Mouse (Mus musculus): ENCODE results near the gene Aldh3a1.
A peak's percentile ranks its signal among the peaks of the same experiment; 100 is the strongest.

The Aldh3a1 gene

DNA sequence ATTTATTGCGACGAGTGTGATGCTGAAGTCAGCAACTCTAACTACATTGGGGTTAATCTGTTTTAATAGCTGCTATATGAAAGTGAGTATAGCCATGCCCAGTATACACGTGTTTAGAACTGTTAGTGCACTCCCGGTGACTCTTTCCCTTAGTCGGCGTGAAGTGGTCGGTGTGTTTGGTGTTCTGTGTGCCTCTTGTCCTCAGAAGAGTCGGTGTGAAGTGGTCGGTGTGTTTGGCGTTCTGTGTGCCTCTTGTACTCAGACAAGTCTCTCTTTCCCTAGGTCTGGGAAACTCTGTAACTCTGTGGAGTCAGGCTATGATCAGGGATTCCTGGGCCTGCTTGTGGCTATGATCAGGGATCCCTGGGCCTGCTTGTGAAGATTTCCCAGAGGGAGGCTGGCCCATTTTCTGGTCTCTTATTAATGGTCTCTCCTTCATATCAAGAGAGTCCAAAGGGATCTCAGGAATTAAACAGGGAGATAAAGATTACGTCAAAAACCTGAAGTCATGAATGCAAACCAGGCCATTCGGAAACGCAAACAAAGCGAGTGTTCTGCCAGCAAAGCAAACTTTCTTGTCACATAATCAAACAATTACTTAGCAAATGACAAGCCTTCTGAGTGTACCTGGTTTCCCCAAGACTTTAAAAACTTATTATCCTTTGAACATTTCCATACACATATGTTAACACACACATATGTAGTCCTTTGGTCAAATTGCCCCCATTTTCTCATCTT lies 10.6 kb upstream of the Aldh3a1 start:
- no peak for DNase-seq (ENCODE audit: low spot score in 2 of 2)

DNA sequence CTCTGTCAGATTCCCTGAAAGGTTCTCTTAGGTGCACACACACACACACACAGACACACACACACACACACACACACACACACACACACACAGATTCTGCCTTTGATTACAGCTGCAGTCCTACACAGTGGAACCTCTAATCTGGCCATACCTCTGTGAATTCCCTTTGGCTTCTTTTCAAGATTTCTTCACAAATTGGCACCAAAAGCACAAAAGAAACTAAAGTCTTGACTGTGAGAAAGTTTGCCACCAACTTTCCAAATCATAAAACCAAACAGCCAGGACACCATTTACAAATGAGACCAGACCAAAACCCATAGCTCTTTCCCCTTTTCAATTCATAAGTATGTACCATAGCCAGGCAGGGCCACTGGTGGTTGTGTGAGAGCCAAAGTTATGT lies 9.4 kb upstream of the Aldh3a1 start:
- no peak for DNase-seq (ENCODE audit: low spot score in 2 of 2)

DNA sequence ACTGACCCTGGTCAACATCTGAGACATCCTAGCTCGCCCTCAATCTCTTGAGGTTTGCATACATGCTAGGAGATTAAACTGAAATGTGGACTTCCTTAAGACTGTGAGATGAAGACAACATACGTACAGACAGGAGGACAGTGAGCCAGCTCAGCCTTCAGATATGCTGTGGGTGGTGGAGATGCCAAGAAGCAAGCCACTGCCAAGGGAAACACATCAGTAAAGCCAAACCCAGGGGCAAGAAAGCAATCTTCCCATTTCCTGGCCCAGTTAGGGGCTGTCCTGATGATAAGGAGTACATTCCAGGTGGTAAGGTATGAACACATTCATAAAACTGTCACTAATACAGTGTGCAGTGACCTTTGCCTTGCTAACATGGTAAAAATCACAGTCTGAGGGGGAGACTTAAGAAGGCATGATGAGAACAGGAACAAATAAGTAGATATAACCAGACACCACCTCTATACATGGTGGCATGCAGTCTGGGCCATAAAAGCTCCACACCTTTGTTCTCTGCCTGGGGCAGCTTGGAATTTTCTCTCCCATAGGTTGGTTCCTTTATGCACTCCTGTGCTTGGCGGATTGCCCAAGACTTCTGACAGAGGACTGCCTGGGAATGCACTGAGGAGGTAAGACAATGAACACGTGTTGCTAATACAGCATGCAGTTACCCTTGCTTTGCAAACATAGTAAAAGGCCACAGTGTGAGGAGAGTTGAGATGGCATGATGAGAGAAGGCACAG lies 7.5 kb upstream of the Aldh3a1 start:
- no peak for DNase-seq (ENCODE audit: low spot score in 2 of 2)

DNA sequence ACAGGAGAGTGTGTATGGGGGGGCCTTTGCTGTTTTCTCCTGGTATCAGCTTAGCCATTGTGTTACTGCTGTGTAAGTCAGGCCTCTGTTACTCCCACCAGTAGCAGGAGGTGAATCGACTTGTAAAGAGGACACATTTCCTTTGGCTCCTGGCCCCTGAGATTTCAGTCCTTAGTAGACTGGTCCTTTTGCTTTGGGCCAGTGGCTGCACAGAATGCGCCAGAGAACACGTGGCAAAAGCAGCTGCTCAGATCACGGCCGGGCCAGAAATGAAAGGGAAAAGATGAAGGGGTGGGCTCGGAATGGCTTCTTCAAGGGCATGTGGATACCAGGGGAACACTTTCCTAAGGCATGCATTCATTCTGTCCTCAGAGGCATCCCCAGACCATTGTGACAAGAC lies 5.2 kb upstream of the Aldh3a1 start:
- DNase-seq (ENCODE audit: low spot score in 2 of 2): no peak

DNA sequence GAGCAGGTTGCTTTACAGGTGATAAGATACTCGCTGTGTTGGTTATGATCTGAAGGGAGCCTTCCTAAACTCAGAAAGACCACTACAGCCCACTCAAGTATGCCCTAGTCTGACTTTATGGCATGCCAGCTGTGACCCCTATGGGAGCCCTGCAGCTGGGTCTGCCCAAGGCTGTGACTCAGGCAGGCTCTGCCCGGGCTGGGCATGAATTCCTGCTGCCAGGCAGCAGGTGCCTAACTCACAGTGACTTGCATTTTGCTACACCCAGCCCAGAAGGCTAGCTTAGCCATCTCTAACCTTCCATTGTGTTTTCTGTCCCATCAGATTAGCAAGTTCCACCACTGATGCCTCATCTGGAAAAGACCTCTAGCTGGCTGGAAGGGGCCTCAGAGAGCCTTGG lies 4.5 kb upstream of the Aldh3a1 start:
- no peak for DNase-seq (ENCODE audit: low spot score in 2 of 2)

DNA sequence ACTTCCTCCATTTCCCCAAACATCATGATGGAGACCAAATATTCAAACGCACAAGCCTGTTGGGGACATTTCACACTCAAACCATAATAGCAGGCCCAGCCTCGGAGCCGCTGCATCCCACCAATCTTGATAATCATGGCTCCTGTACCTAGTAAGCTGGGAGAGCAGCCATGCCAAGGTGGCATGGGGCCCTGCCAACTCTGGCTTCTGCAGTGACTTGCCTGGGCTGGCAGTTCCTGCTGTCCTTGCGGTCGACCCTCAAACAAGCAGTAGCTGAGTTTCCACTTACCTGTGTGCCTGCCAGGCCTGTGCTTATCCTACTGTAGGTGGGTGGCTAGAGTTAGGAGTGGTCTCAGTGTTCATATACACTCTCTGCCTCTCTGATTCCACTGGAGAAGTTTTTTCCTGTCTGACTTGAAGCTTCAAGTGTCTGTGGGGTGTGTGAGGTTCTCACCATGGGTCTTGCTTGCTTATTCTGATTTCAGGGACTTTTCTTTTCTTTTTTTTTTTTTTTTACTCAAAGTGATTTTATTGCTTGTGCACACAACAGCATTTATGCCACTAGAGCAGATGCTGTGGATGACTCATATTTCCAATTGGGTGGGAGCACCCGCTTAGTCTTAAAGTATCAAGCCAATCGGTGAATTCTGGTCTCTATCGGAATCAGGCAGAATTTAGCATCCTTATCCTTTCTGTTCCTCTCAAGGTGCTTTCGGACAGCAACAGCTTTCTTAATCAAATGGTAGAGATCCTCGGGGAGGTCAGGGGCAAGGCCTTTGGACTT lies 2.0 kb upstream of the Aldh3a1 start:
- DNase-seq (ENCODE audit: low spot score in 2 of 2): no peak

DNA sequence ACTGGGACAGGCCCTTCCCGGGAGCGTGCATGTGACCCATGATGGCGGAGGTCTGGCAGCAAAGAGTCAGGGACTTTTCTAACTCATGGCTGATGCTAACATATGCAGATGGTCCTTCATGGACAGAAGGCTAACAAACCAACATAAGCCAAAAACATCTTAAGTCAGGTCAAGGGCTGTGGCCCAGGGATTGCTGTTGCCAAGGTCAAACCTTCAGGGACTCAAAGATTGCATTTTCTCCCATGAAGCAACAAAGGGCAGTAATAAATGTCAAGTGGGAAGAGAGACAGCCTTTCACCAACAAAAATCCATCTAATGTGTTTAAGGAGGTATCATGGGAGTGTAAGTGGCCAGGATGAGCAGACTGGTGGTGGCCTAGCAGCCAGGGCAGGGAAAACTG lies 1.2 kb upstream of the Aldh3a1 start:
- DNase-seq (ENCODE audit: low spot score in 2 of 2): no peak

DNA sequence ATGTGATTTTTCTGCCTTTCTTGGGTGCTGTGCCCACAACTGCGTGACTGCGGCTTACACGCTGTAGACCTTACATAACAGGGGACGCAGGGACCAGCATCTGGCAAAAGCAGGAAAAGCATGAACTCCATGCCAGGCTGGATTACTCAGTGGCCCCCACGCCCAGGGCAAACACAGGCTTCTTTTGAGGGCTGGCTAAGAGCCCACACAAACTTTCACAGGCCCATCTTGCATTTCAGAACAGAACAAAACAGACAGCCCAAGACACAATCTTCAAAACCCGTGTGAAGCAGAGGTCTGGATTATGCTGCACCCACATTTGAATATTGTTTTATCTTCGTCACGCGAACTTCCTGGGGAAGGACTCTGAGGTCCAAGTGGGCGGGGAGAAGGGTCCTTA lies 979 bp downstream of the Aldh3a1 start:
- no peak for DNase-seq (ENCODE audit: low spot score in 2 of 2)

DNA sequence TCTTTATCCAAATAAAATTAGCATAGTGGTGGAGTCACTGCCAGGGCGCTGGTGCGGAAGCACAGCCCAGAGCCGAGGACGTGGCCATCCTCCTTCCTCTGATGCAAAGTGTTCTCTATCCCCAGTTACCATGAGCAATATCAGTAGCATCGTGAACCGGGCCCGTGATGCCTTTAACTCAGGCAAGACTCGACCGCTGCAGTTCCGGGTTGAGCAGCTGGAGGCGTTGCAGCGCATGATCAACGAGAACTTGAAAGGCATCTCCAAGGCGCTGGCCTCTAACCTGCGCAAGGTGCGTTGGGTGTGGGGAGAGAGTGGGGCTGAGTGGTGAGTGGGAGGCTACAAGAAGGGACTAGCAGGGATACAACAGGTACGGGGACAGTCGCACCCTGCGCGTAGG lies 4.8 kb downstream of the Aldh3a1 start:
- no peak for DNase-seq (ENCODE audit: low spot score in 2 of 2)

DNA sequence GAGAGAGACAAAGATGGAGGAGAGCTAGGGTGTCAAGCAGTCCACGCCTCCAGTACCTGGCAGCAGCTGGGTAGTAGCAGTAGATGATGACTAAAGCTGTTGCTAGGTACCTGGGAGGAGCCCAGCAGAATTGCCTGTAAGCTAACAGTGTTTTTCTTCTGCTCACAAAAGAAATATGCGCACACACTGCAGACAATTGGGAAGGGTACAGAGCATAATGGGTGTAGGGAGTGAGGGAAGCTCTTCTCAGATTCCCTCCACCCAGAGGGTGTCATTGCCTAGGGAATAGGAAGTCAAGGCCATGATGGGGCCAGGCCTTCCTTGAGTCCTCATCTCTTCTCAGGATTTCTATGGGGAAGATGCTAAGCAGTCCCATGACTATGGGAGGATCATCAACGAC lies 8.6 kb downstream of the Aldh3a1 start:
- no peak for DNase-seq (ENCODE audit: low spot score in 2 of 2)

DNA sequence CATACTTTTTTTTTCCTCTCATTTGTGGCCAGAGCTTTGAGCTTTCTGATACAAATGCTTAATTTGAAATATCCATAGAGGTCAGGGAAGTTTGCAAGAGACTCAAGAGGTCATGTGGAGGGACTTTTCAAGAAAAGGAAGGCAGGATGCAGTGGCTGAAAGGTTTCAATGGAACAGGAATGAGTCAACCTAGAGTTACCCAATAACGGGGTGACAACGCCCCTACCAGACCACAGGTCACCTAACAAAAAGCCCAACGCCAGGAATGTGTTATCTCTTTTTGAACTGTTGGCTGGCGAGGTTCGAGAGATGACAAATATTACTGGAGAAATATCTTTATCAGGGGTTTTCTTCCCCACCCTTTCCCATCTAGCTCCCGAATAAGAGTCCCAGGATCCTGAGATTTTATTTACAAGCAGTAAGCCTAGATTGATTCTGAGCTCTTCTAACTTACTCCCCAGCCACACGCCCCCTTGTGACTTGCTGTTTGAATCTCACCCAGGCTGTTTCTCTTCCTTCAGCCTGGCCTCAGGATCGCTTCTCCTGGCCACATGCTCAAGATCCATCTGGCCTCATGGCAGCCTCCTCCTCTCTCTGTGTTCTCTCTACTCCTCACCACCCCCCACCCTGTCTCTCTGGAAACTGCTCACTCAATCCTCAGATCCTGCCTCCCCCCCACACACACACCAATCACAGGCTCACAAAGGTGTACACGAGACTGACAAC lies 13.0 kb downstream of the Aldh3a1 start:
- peak in 1 of 2 experiments; percentile 15 for DNase-seq (ENCODE audit: low spot score in 2 of 2)

DNA sequence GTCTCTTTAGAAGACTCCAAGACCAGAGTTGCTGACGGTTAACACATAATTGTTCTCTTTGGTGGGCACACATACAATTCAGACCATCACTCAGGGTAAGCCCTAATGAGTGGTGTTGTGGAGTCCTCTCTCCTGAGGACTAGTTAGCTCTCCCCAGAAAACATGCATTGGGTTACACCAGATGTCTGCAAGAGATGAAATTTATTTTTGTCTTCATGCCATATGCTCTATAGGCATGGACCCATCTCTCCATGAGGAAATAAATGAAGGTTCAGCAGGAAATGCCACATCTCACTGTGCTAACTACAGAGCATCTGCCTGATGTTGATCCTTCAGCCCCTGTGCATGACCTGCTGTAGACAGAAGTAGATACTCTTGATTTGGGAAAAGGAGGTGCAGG lies 14.7 kb downstream of the Aldh3a1 start:
- DNase-seq (ENCODE audit: low spot score in 2 of 2): no peak

DNA sequence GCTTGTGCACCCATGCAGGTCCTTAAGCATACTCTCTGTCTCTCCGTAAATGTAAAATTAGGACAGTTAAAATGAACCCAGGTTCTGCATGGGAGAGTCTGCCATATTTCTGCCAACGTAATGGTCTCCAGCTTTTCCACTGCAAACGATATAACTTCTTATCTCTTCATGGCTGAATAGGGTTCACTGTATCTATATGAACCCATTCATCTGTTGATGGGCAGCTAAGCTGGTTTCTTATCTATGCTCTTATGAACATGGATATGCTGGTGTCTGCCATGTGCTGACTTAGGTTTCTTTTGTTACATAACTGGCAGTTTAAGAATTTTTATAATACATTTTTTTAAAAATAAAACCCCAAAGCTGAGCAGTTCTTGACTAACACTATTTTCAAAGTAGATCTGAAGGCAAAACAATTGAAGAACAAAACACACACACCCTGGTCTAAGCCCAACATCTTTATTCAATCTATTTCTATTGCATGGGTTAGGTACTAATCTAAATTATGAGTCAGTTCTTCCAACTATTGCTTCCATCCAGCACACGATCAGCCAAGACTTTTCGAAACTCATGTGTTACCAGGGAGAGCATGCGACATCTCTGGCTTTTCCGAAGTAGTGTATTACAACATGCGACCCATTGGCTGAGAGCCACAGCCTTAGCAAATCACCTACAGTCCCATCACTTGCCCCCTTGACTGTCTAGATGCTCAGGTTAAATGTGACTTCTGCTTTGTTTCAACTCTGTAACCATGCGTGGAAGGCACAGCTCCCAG lies 15.8 kb downstream of the Aldh3a1 start:
- no peak for DNase-seq (ENCODE audit: low spot score in 2 of 2)

DNA sequence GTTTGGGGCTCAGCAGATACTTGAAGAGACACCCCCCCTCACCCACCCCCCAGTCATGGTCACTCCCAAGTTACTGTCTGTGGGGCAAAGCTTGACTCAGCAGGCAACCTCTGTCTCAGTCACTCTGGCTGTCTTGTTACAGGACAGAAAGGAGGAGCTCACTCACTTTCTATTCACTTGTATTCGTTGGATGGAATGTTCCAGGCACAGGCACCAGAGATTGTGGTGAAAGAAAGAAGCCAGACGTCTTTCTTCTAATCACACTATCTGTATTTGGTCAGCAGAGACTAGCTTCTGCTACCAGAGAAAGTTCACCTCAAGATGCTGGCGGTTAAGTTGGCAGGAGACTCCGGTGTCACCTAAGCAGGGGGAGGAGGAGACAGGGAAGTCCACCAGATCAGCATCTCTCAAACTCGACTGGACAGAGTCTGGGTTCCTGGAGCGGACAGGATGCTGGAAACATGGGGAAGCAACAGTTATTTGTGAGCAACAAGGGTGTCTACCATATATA lies 17.0 kb downstream of the Aldh3a1 start:
- no peak for DNase-seq (ENCODE audit: low spot score in 2 of 2)

DNA sequence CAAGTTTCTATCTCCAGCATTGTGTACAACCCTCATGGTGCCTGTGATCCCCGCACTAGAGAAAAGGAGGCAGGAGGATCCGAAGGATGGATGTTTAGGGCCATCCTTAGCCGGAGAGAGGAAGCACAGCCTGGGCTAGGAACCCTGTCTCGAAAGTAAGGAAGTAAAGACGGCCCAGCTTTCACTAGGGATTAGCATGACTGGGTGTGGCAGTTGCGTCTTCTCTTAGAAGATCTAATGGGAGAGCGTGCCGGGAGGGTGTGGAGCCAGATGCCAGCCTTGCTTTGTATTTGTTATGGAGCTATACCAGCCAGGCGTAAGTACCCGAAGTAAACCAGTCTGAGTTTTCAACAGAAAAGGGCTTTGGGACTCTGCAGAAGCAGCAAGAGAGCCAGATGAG lies 17.6 kb downstream of the Aldh3a1 start:
- DNase-seq (ENCODE audit: low spot score in 2 of 2): no peak

DNA sequence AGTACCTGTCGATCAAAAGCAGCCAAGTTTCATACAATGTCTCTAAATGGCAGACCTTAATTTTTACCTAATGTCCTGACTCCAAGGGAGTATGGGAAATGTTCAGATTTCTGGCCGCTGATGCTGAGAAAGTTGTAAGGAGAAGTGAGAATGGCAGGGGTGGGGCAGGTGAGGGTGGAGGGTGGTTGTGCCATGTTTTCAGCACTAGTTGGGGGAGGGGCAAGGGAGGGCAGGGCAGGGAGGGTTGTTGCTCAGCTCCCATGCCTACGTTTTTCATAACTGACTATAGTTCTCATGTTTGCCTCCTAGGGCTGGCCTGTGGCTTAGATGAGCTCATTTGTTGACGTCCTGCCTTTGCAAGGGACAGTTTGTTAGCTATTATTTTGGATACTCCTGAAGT lies 18.2 kb downstream of the Aldh3a1 start:
- no peak for DNase-seq (ENCODE audit: low spot score in 2 of 2)

DNA sequence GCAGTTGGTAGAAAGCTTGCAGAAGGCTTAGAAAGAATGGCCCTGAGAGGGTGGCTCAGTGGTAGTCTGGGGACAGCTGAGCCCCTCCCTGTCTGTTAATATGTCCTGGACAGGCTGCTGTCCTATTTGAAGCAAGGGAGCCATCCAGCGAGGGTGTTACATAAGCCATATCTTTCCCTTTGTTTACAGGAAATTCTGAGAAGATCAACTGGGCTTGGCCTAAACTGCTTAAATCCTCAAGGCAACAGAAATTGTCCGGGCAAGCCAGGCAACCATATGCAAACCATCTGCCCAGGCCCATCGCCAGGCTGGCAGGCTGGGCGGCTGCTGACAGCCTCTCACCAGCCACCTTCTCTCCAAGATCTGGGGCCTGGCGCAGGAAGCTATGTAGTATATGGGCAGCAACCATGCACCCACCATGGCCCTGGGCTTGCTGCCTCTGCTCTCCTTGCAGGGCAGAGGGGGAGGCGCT lies 18.6 kb downstream of the Aldh3a1 start:
- DNase-seq (ENCODE audit: low spot score in 2 of 2): peak in 1 of 2 experiments; percentile 83

DNA sequence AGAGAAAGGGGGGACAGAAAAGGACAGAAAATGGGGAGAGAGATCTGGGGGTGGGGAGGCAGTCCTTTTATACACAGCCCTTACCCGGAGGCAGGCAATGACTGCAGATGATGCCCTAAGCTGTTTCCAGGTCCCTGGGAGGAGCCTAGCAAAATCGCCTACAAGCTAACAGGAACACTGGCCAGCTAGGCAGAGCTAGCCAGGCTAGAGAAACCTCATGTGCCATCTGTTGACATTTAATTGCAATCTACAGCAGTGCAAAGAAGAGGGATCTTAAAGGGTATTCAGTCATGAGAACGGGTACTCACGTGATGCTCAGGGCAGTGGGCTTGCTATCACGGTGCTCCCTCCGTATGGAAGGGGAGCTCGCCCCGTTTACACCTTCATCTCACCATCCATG lies 20.5 kb downstream of the Aldh3a1 start:
- DNase-seq (ENCODE audit: low spot score in 2 of 2): peak in 1 of 2 experiments; percentile 20

DNA sequence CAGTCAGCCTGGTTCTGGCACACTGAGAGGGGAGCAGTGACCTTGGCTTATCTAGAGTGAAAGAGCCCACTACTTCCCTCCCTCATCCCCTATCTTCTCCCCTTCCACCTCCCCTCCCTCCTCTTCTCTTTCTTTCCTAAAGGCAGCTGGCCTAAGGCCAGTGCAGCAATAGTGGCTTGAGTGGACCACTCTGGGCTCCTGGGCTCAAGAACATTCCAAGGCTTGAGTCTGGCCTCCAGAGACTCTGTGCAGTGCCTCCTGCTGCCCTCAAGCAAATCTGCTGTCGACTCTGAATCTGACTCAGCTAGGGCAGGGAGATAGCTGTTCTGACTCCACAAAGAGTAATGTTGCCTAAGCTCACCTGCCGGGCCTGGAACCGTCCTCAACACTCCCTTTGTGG lies 21.1 kb downstream of the Aldh3a1 start:
- DNase-seq (ENCODE audit: low spot score in 2 of 2): no peak

DNA sequence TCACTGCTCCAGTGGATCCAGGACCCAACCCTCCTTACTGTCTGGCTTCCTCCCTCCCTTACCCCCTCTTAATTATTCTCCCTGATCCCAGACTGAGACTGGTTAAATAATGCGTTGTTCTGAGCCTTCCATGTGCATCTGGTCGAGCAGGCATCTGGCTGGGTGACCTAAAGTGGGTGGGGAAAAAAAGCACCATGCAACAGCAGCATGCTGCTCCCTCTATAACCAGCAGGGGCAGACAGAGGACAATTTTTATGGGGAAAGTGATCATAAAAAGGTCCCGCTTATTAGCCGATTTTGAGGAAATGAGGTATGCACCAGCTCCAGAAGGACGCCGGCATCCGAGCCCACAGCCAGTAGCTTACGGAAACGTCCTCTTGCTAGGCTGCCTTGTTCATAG lies 24.0 kb downstream of the Aldh3a1 start:
- DNase-seq (ENCODE audit: low spot score in 2 of 2): peak; percentile 30 to 59

DNA sequence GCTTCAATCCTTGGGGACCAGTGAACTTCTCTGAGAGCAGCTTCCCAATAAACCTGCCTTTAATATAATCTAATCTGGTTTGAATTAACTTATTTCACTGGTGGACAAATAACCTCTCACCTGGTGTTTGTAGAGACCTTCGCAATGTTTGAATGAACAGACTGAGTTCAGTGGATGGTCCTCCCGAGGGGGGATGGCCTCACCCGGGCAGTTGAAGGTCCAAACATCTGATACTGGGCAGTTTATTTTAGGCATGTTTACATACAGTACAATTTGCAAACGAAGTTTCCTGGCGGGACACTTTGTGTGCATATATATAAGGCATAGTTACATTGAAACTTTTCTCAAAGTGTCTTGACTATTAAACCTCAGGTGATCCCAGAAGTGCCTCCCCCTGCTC lies 26.8 kb downstream of the Aldh3a1 start:
- DNase-seq (ENCODE audit: low spot score in 2 of 2): no peak

All from cerebellum, postnatal 4 days (tissue).